Mouse (Mus musculus) intestine, postnatal 0 days (tissue): ENCODE results near the gene Serinc3. TPM values are rescaled to one million over a fixed set of nuclear protein-coding genes. Genes with fewer than 3 reads are reported as not detected.

Source experiments
- ATAC-seq: fragments of 200-750 bp; cut with Nextera tagmentation; 2 replicates; pipeline ENCODE4 v1.8.0; 2017; ENCODE audit warnings: mild to moderate bottlenecking, moderate TSS enrichment, moderate library complexity
- H3K27ac ChIP-seq: fragments of 300-500 bp; sonication (generic); 2 replicates; pipeline ENCODE4 v1.5.1; 2014; ENCODE audit warnings: mild to moderate bottlenecking, low read depth, low read length, moderate library complexity
- H3K27me3 ChIP-seq: fragments of 300-500 bp; sonication (generic); replicated peaks from 2 replicates; pipeline ENCODE4 v1.6.1; 2014; ENCODE audit warnings: low read length, mixed read lengths; ENCODE audit not compliant: control insufficient read depth, insufficient read depth
- H3K36me3 ChIP-seq: fragments of 300-500 bp; sonication (generic); 2 replicates; pipeline ENCODE4 v1.6.1; 2014; ENCODE audit warnings: mild to moderate bottlenecking, moderate library complexity; ENCODE audit not compliant: control insufficient read depth, insufficient read depth
- H3K4me1 ChIP-seq: fragments of 300-500 bp; sonication (generic); replicated peaks from 2 replicates; pipeline ENCODE4 v1.6.1; 2014; ENCODE audit warnings: antibody characterized with exemption, low read length, mixed read lengths; ENCODE audit not compliant: control insufficient read depth, insufficient read depth
- H3K4me2 ChIP-seq: fragments of 300-500 bp; sonication (generic); replicated peaks from 2 replicates; pipeline ENCODE4 v1.6.1; 2014; ENCODE audit warnings: low read depth, mild to moderate bottlenecking, moderate library complexity
- H3K4me3 ChIP-seq: fragments of 300-500 bp; sonication (generic); 2 replicates; pipeline ENCODE4 v1.5.1; 2014; ENCODE audit warnings: low read depth, low read length
- H3K9ac ChIP-seq: fragments of 300-500 bp; sonication (generic); 2 replicates; pipeline ENCODE4 v1.6.1; 2014; ENCODE audit warnings: mild to moderate bottlenecking, low read depth, low read length
- H3K9me3 ChIP-seq: fragments of 300-500 bp; sonication (generic); 2 replicates; pipeline ENCODE4 v1.6.1; 2016; ENCODE audit warnings: mixed run types; ENCODE audit not compliant: control insufficient read depth
- CTCF ChIP-seq: sonication (generic); IDR thresholded peaks from 2 replicates; pipeline ENCODE4 v1.5.1; 2016; ENCODE audit warnings: low read depth, mild to moderate bottlenecking, control low read depth, antibody characterized with exemption, moderate library complexity
- WGBS: fragments of 180-500 bp; shearing (Covaris S2); extraction: QIAGEN DNeasy Blood & Tissue Kit; methylation state at CpG from one replicate; pipeline ENCODE4 v1.1.7; 2014; 5-methylcytosine and 5-hydroxymethylcytosine counted together
- polyA plus RNA-seq: library from polyadenylated mRNA; unstranded; fragments of >200 nt; fragmentation: Nextera tagmentation; extraction: Ambion mirVana; gene quantifications from 2 replicates; pipeline ENCODE4 v1.2.1, GENCODE M21; 2015

The Serinc3 gene
- polyA plus RNA-seq, 1 experiment from 2014 or later = 61.3 TPM

GRCm38 (mm10) chr2:163645700-163646460, 949 bp upstream of the Serinc3 start:
- peak overlapping the region; percentile 63 for H3K4me2 ChIP-seq
- H3K27ac ChIP-seq = peak overlapping the region; percentile 98; the same call in 1 of the 2 replicates
- no peaks in the 10 kb centered on the region for H3K9me3 ChIP-seq
- no peak overlapping the region for H3K4me3 ChIP-seq
- H3K9ac ChIP-seq = no peak overlapping the region
- peaks cover 8% of the 10 kb centered on the region; the same call in 1 of the 2 replicates for H3K36me3 ChIP-seq
- no peaks in the 10 kb centered on the region for H3K27me3 ChIP-seq
- H3K4me1 ChIP-seq = peaks cover 8% of the 10 kb centered on the region; the same call in 1 of the 2 replicates
- no peak for TF ChIP-seq CTCF
- no peak for ATAC-seq
- 64% methylated on average over 11 of the region's 11 CpGs for WGBS

GRCm38 (mm10) chr2:163644047-163644446, 884 bp downstream of the Serinc3 start:
- H3K9ac ChIP-seq = peak overlapping the region; percentile 93
- no peak for ATAC-seq
- peak overlapping the region; percentile 63 for H3K4me2 ChIP-seq
- H3K4me1 ChIP-seq = peaks cover 15% of the 10 kb centered on the region; the same call in 1 of the 2 replicates
- peak overlapping the region; percentile 98 for H3K27ac ChIP-seq
- 1% methylated on average over 4 of the region's 4 CpGs for WGBS
- H3K9me3 ChIP-seq = no peaks in the 10 kb centered on the region
- H3K36me3 ChIP-seq = peaks cover 8% of the 10 kb centered on the region; the same call in 1 of the 2 replicates
- peak overlapping the region; percentile 72 for H3K4me3 ChIP-seq
- peak; percentile 41 for TF ChIP-seq CTCF
- H3K27me3 ChIP-seq = no peaks in the 10 kb centered on the region

- Histone ChIP-seq H3K36me3 (peaks cover 8% of the 10 kb centered on the region; the same call in 1 of the 2 replicates), H3K4me1 (peaks cover 15% of the 10 kb centered on the region; the same call in 1 of the 2 replicates), H3K9me3 (no peaks in the 10 kb centered on the region), H3K27me3 (no peaks in the 10 kb centered on the region), H3K27ac (peak overlapping the region; percentile 98; the same call in 1 of the 2 replicates), H3K4me2 (peak overlapping the region; percentile 63), H3K4me3 (peak overlapping the region; percentile 72), H3K9ac (peak overlapping the region; percentile 93)
- WGBS = 32% methylated on average over 2 of the region's 2 CpGs
- TF ChIP-seq CTCF = no peak
- ATAC-seq = no peak
Observed at GRCm38 (mm10) chr2:163643576-163643971, 1.4 kb downstream of the Serinc3 start.

GRCm38 (mm10) chr2:163642685-163643575, 2.0 kb downstream of the Serinc3 start:
- Histone ChIP-seq H3K9me3 (no peaks in the 10 kb centered on the region), H3K27ac (peak overlapping the region; percentile 50), H3K4me1 (peaks cover 15% of the 10 kb centered on the region; the same call in 1 of the 2 replicates), H3K27me3 (no peaks in the 10 kb centered on the region), H3K4me3 (peak overlapping the region; percentile 72), H3K36me3 (peaks cover 8% of the 10 kb centered on the region; the same call in 1 of the 2 replicates), H3K4me2 (peak overlapping the region; percentile 63), H3K9ac (peak overlapping the region; percentile 93; the same call in 1 of the 2 replicates)
- 63% methylated on average over 30 of the region's 30 CpGs for WGBS
- no peak for ATAC-seq
- no peak for TF ChIP-seq CTCF

- Histone ChIP-seq H3K36me3 (peaks cover 10% of the 10 kb centered on the region; the same call in 1 of the 2 replicates), H3K4me1 (peaks cover 15% of the 10 kb centered on the region; the same call in 1 of the 2 replicates), H3K9me3 (no peaks in the 10 kb centered on the region), H3K4me2 (peak overlapping the region; percentile 40), H3K27ac (peak overlapping the region; percentile 6; the same call in 1 of the 2 replicates), H3K4me3 (no peak overlapping the region), H3K9ac (no peak overlapping the region), H3K27me3 (no peaks in the 10 kb centered on the region)
- TF ChIP-seq CTCF = no peak
- ATAC-seq = no peak
- WGBS = 22% methylated on average over 3 of the region's 3 CpGs
Observed at GRCm38 (mm10) chr2:163641681-163642080, 3.2 kb downstream of the Serinc3 start.

- no peak for ATAC-seq
- peak; percentile 62 for TF ChIP-seq CTCF
- Histone ChIP-seq H3K27ac (no peak overlapping the region), H3K9ac (no peak overlapping the region), H3K4me3 (no peak overlapping the region), H3K4me2 (peak overlapping the region; percentile 45; the same call in 1 of the 2 replicates), H3K36me3 (peaks cover 16% of the 10 kb centered on the region), H3K4me1 (peaks cover 15% of the 10 kb centered on the region; the same call in 1 of the 2 replicates), H3K9me3 (no peaks in the 10 kb centered on the region), H3K27me3 (no peaks in the 10 kb centered on the region)
- WGBS = 61% methylated on average over 3 of the region's 3 CpGs
Observed at GRCm38 (mm10) chr2:163640493-163640892, 4.4 kb downstream of the Serinc3 start.
